Mouse (Mus musculus) CH12.LX (cell line): Measurements from ENCODE around the gene Zmat1.

Source experiments
- BHLHE40 ChIP-seq: IDR thresholded peaks from 2 replicates; pipeline ENCODE4 v1.6.1; 2011; ENCODE audit warnings: mild to moderate bottlenecking, low read depth, low read length, improper control_type of control experiment
- SMC3 ChIP-seq: IDR thresholded peaks from 2 replicates; pipeline ENCODE4 v1.6.1; 2011; ENCODE audit warnings: low read depth, low read length, improper control_type of control experiment

DNA sequence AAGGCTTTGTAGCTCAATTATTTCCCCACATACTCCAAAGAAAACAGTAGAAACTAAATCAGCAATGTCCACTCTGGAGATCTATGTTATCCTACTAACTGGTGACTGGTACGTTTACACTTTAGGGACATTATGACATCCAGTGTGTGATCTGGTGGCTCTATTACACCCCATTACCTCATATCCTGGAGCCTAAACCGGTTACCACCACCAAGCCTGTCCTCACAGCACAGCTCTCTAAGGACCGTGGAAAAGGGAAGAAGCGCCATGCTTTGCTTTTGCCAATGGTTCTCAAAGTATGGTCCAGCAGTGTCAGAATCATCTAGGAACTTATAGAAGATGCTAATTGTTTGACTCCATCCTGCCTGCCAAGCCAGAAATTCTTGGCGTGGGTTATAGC is 79.1 kb downstream of the Zmat1 start:
- no peak for TF ChIP-seq SMC3
- TF ChIP-seq BHLHE40 = no peak
